Mouse (Mus musculus) stomach, postnatal 0 days (tissue): ENCODE data around the gene Morc2b. TPM values are rescaled to one million over a fixed set of nuclear protein-coding genes. Genes with fewer than 3 reads are reported as not detected.

Experiments
- ATAC-seq: fragments of 200-750 bp; cut with Nextera tagmentation; 2 replicates; pipeline ENCODE4 v1.8.0; 2017; ENCODE audit not compliant: low FRiP score, low TSS enrichment
- DNase-seq: peaks from one replicate; pipeline ENCODE4 v3.0.0-alpha.2; 2016; ENCODE audit warnings: low spot score
- H3K27ac ChIP-seq: fragments of 300-500 bp; sonication (generic); replicated peaks from 2 replicates; pipeline ENCODE4 v1.5.1; 2014; ENCODE audit warnings: mild to moderate bottlenecking, control low read depth
- H3K27me3 ChIP-seq: fragments of 300-500 bp; sonication (generic); 2 replicates; pipeline ENCODE4 v1.6.1; 2014; ENCODE audit warnings: low read length; ENCODE audit not compliant: control insufficient read depth, insufficient read depth
- H3K36me3 ChIP-seq: fragments of 300-500 bp; sonication (generic); 2 replicates; pipeline ENCODE4 v1.6.1; 2014; ENCODE audit warnings: low read length, mixed read lengths; ENCODE audit not compliant: control insufficient read depth, insufficient read depth
- H3K4me1 ChIP-seq: fragments of 300-500 bp; sonication (generic); replicated peaks from 2 replicates; pipeline ENCODE4 v1.6.1; 2014; ENCODE audit warnings: antibody characterized with exemption; ENCODE audit not compliant: control insufficient read depth, insufficient read depth
- H3K4me2 ChIP-seq: fragments of 300-500 bp; sonication (generic); replicated peaks from 2 replicates; pipeline ENCODE4 v1.6.1; 2014; ENCODE audit warnings: low read depth, mild to moderate bottlenecking, control low read depth, moderate library complexity
- H3K4me3 ChIP-seq: fragments of 300-500 bp; sonication (generic); 2 replicates; pipeline ENCODE4 v1.5.1; 2014; ENCODE audit warnings: low read depth, low read length, control low read depth
- H3K9ac ChIP-seq: fragments of 300-500 bp; sonication (generic); 2 replicates; pipeline ENCODE4 v1.6.1; 2014; ENCODE audit warnings: mild to moderate bottlenecking, low read length, control low read depth, mixed read lengths
- H3K9me3 ChIP-seq: fragments of 300-500 bp; sonication (generic); 2 replicates; pipeline ENCODE4 v1.6.1; 2016; ENCODE audit warnings: low read length; ENCODE audit not compliant: control insufficient read depth
- CTCF ChIP-seq: IDR thresholded peaks from 2 replicates; pipeline ENCODE4 v1.5.1; 2016; ENCODE audit warnings: antibody characterized with exemption, low read depth, mild to moderate bottlenecking, moderate library complexity
- EP300 ChIP-seq: optimal IDR thresholded peaks from 2 replicates; pipeline ENCODE3; 2016; ENCODE audit warnings: antibody characterized with exemption
- WGBS: fragments of 180-500 bp; shearing (Covaris S2); extraction: QIAGEN DNeasy Blood & Tissue Kit; methylation state at CpG from one replicate; pipeline ENCODE4 v1.1.7; 2014; 5-methylcytosine and 5-hydroxymethylcytosine counted together
- polyA plus RNA-seq: library from polyadenylated mRNA; unstranded; fragments of >200 nt; fragmentation: Nextera tagmentation; extraction: Ambion mirVana; gene quantifications from 2 replicates; pipeline ENCODE4 v1.2.1, GENCODE M21; 2015

The Morc2b gene
- polyA plus RNA-seq, 1 experiment from 2014 or later, result not detected

DNA sequence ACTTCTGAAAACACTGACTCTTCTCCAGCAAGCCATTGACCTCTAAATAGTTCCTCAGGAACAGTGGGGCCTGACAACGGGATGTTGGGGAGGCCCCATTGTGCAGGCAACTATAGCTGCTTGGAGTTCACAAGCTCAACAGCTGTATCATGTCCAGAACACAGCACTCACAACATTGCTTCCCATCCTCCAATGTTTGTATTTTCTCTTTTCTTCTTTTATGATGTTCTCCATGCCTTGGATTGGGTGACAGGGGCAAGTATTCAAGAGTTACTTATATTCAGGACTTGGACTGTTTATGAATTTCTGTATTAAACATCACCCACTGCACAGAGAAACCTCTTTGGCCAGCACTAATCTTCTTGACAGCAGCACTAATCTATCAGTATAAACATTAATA is 47.9 kb downstream of the Morc2b start:
- Histone ChIP-seq H3K4me3 (no peak overlapping the region), H3K9me3 (no peaks in the 10 kb centered on the region), H3K36me3 (no peaks in the 10 kb centered on the region), H3K4me2 (peak overlapping the region; percentile 31; the same call in 1 of the 2 replicates), H3K27me3 (no peaks in the 10 kb centered on the region), H3K9ac (no peak overlapping the region), H3K4me1 (no peaks in the 10 kb centered on the region; the same call in 1 of the 2 replicates), H3K27ac (peak overlapping the region; percentile 93; the same call in 1 of the 2 replicates)
- no peak for ATAC-seq
- 56% methylated on average over 1 of the region's 1 CpGs for WGBS
- no peak for DNase-seq
- TF ChIP-seq CTCF, result no peak
- TF ChIP-seq EP300, result no peak

DNA sequence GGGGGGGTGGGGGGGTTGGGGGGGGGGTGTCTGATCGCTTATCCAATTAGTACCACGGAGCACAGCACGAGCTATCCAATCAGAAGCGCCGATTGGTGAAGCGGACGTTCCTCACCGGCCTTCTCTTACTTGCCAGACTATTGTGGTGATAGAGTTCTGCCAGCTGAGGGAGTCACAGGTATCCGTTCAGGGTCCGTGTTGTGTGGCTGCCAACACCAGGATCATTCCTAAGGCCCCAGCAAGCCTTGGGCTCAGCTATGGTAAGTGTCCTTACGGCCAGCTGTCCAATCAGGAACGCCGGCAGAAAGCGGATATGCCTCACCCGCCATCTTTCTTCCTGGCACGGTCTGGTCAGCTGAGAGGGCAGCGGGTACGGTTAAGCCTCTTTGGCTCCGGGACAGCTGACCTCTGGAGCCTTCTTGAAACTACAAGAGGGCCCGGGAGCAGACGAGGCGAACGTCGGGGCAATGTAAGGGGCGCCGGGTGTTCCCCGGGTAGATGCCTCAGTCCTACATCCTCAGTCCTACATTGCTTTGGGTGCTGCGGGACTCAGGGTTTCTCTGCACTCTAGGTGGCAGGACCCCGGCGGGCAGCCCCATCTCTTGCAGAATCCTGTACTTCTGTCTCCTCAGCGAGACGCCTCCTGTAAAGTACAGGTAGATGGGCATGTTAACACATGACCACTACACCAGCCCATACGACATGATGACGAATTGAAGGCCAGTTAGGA is 50.1 kb downstream of the Morc2b start, which contains the start of gene Zfp563:
Gene Zfp563 (plus strand): TSS at position 91 of the 730 bp plus-strand sequence.
- peak; percentile 94 for ATAC-seq

DNA sequence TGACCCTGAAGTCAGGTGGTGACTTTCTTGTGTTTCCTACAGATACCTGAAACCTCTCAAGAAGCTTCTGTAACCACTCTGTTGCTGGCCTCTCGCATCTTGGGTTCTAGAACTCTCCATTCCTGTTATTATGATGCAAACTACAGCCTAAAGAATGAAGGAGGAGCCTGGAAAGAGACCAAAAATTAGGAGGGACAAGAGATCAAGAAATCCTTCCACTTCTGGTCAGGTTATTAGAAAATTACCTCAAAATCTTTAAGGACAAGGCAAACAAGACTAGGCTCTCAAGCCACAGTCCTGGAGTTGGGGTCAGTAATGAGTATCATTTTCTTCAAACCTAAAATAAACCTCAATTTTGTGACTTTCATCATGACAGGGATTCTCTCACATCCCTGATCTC is 71.5 kb downstream of the Morc2b start, which contains the start of gene 4921501E09Rik:
Gene 4921501E09Rik (minus strand): TSS at position 101 of the 400 bp plus-strand sequence.
- 57% methylated on average over 1 of the region's 1 CpGs for WGBS
- Histone ChIP-seq H3K9ac (no peak within 1 kb of the TSS), H3K27me3 (no peaks in the 10 kb centered on the region)

More for the DNA sequence above, 50.1 kb downstream of the Morc2b start, which contains the start of gene Zfp563:
- Histone ChIP-seq H3K27me3 (no peaks in the 10 kb centered on the region), H3K4me2 (peak within 1 kb of the TSS; percentile 69), H3K36me3 (no peaks in the 10 kb centered on the region), H3K27ac (peak within 1 kb of the TSS; percentile 86), H3K4me3 (peak within 1 kb of the TSS; percentile 53), H3K4me1 (no peaks in the 10 kb centered on the region; the same call in 1 of the 2 replicates), H3K9me3 (no peaks in the 10 kb centered on the region), H3K9ac (peak within 1 kb of the TSS; percentile 67)
- WGBS, result 3% methylated on average over 34 of the region's 34 CpGs
- TF ChIP-seq CTCF (peak; percentile 11; the same call in 1 of the 2 replicates), EP300 (no peak)
- DNase-seq, result peak; percentile 91

More for the DNA sequence above, 71.5 kb downstream of the Morc2b start, which contains the start of gene 4921501E09Rik:
- no peaks in the 10 kb centered on the region for H3K36me3 ChIP-seq
- no peak within 1 kb of the TSS for H3K27ac ChIP-seq
- H3K4me1 ChIP-seq, result no peaks in the 10 kb centered on the region
- TF ChIP-seq CTCF (no peak), EP300 (no peak)
- no peaks in the 10 kb centered on the region for H3K9me3 ChIP-seq
- DNase-seq, result no peak
- no peak within 1 kb of the TSS for H3K4me3 ChIP-seq
- no peak for ATAC-seq
- no peak within 1 kb of the TSS for H3K4me2 ChIP-seq

Other genes starting within 250 kb of the Morc2b start
- gene Zfp870, start 248.0 kb downstream of the Morc2b start, polyA plus RNA-seq, result 2.6 and 2.7 TPM in 2 replicates
- not detected in 2 replicates for gene Cyp4f14, start 222.3 kb downstream of the Morc2b start, polyA plus RNA-seq
- gene Cyp4f13, start 192.3 kb downstream of the Morc2b start, polyA plus RNA-seq, result 15.5 and 19.2 TPM in 2 replicates
- 5.6 and 6.4 TPM in 2 replicates for gene Zfp472, start 173.9 kb downstream of the Morc2b start, polyA plus RNA-seq
- gene Zfp952, start 146.6 kb downstream of the Morc2b start, polyA plus RNA-seq, result 4.6 TPM in 2 replicates
- gene Zfp763, start 106.3 kb downstream of the Morc2b start, polyA plus RNA-seq, result 3.1 and 3.2 TPM in 2 replicates
- gene 4921501E09Rik, start 71.6 kb downstream of the Morc2b start, polyA plus RNA-seq, result not detected in 2 replicates
- gene Zfp563, start 50.4 kb downstream of the Morc2b start, polyA plus RNA-seq, result 2.5 and 3.7 TPM in 2 replicates
- not detected in 2 replicates for gene Olfr55, start 28.8 kb upstream of the Morc2b start, polyA plus RNA-seq
- not detected in 2 replicates for gene Olfr239, start 51.6 kb upstream of the Morc2b start, polyA plus RNA-seq
- gene Olfr1564, start 82.0 kb upstream of the Morc2b start, polyA plus RNA-seq, result 0.02 TPM in 1 of 2 replicates, not detected in the other
- 6.1 and 6.7 TPM in 2 replicates for gene Zfp955a, start 115.5 kb upstream of the Morc2b start, polyA plus RNA-seq
- 0.04 TPM in 1 of 2 replicates, not detected in the other for gene Olfr63, start 125.0 kb upstream of the Morc2b start, polyA plus RNA-seq
- gene Zfp955b, start 149.9 kb upstream of the Morc2b start, polyA plus RNA-seq, result 4.5 and 4.9 TPM in 2 replicates
- gene Zfp81, start 219.2 kb upstream of the Morc2b start, polyA plus RNA-seq, result 3.2 and 3.6 TPM in 2 replicates